Mouse (Mus musculus) heart, adult 8-10 months (tissue): ENCODE results near the gene Cx3cl1. TPM values are rescaled to one million over a fixed set of nuclear protein-coding genes. Genes with fewer than 3 reads are reported as not detected.
A peak's percentile ranks its signal among the peaks of the same experiment; 100 is the strongest.

Experiments
- DNase-seq: peaks from one replicate; pipeline ENCODE4 v3.0.0; 2022; ENCODE audit warnings: low spot score
- total RNA-seq, 4 experiments: library from RNA; stranded (reverse); gene quantifications; 2 replicates each; pipeline ENCODE4 v1.2.4; 2022

Gene Cx3cl1
- total RNA-seq, 4 experiments from 2014 or later: 5.7 to 8.2 (median 7.2) TPM

DNA sequence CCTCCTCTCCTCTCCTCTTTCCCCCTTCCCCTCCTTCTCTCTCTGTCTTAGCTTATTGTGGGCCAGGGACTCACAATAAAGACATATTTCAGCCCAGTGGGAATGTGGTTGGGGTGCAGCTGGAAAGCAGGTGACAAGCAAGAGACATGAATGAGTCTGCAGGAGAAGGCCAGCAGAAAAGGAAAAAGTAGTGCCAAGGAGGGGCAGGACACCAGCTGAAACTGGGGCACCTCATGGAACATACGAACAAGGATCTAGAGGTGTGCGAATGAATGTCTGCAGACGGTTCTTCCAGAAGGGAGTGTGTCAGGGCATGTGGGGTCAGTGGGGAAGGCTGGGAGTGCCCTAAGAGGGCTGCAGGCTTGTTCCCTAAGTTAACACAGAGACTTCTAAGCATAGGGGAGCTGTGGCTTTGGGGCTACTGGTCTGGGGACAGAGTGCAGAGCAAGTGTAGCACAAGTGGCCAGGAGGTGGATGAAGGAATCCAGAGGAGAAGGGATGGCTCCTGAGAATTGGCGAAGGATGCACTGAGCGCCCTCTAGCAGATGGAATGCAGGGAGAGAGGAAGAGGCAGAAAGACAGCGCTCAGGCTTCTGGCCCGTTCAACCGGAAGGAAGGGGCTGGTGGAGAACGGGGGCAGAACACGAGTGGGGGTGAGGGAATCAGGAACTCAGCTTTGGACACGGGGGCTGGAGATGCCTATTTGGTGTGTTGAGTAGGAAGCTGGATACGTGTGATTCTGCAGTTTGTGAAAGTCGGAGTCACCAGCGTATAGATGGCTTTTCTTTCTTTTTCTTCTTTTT, 29.7 kb downstream of the Cx3cl1 start:
- peak; percentile 41 for DNase-seq

DNA sequence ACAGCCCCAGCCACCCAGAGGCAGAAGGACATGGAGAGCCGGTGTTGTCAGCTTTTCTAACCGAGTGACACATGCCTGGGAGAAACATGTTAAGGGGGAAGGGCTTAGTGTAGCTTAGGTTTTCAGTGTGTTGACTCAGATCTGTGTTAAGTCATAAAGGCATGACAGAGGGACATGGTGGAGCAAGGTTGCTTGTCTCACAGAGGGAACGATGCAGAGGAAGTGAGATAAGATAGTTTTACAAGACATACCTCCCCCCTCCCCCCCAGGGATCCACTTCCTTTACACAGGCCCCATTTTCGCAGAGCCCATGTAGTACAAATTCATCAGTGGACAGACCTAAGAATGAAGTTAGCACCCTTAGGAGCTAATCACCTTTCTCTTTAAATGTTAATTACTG, 30.6 kb downstream of the Cx3cl1 start:
- DNase-seq: no peak

DNA sequence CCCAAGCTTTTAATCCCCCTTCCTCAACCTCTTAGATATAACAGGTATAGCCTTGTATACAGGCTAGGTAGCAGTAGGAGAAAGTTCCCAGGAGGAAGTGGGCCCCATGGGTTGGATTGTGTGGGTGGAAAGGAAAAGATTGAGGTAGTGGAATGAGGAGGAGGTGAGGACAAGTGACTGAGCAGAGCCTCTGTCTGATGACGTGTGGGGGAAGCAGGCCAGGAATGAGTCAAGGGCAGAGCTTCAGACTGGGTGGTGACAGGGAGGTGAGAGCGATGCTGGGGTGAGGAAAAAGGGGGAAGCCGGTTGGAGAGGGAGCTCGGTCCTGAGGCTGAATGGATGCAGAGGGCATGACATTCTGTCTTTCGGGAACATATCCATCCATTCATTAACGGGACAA, 31.7 kb downstream of the Cx3cl1 start:
- no peak for DNase-seq

DNA sequence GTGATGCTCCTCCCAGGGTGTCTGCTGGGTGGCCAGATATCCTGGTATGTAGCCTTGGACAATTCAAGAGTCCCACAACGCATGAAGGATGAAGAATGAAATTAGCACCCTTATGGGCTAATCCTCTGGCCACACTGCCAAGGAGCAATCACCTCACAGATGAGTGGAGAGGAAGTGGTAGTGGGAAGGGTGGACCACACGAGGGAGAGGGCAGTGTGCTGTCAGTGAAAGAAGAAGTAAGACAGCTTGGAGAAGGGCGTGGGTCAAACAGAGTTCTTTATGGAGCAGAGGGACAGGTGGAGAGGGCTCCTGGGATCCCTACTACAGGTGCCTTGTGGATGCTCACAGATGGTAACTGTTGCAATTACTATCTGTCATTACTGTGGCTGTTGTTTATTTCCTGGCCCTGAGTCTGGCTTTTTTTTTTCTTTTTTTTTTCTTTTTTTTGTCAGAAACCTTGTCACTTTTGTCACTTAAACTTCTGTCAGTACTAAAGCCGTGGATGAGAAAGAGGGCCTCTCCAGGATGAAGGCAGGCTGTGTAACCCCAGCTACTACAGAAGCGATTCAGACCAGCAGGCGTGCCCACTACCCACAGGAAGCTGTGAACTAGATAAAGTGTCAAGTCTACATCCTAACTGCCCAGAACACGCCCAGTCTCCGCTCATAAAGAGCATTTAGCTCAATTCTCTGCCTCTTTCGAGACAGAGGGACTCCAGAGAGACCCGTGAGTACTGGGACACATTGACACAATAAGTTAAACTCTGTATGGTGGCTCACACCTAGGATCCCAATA, 32.9 kb downstream of the Cx3cl1 start:
- DNase-seq: no peak

DNA sequence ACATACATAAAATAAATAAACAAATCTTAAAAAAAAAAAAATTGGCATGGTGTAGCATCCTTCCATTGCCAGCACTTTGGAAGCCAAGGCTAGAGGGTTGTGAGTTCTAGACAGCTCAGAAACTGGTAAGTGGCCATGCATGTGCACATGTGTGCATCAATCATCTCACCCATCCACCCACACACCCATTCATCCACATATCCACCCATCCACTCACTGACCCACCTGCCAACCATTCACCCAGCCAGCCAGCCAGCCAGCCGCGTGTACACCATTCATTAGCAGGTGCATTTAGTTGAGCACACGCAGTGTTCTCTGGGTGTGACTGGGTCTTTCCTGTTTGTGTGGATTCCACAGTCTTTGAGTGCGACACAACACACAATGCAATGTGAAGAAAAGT, 34.0 kb downstream of the Cx3cl1 start:
- DNase-seq: no peak

DNA sequence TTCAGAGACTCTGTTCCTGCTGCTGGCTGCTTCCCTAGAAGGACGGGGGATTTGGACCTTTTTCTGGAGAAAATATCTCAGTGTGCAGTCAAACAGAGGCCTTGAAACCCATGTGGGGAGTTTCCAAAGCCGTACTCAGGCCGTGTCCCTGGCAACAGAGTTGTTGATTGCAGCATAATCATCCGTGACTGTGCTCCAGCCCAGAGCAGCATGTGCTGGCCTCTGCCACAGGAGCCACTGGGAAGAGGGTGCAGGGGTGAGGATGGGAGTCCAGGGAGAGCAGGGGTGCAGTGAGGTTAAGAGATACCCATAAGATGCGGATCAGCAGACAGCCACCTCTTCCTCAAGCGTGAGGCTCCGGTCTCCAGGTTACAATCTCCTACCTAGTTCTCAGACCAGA, 35.7 kb downstream of the Cx3cl1 start:
- no peak for DNase-seq

DNA sequence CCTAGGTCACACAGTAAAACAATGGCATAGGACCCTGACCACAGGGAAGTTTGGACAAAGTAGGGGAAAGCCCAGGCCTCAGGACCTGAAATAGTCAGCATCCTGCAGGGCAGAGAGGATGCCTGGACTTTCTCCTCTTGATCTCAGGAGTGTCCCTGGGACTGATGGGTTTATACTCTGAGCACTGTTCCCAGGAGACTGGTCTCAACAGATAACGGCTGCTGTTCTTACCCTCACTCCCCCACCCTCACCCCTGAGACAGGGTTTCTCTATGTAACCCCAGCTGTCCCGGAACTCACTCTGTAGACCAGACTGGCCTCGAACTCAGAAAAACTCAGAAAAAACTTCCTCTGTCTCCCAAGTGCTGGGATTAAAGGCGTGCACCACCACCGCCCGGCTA, 36.6 kb downstream of the Cx3cl1 start:
- DNase-seq: no peak

DNA sequence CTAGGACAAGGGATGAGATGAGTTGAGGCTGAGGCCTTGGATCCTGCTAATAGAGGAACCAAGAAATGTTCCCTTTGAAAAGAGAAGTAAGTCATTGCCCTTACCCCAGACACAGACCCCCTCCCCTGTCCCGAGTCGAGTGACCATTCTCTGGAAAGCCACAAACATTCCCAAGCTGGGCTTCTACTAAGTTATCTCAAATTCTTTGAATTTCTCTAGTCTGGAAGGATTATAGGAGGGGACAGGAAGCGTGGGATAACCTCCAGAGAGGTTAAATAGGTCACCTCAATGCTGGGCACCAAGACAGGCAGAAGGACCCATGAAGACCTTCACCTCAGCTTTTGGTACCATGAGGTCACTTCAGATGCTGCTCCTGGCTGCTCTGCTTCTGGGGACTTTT, 38.3 kb downstream of the Cx3cl1 start, which contains the start of gene Ccl17:
Ccl17 (plus strand) TSS at position 301 of the 400 bp plus-strand sequence.
- no peak for DNase-seq

DNA sequence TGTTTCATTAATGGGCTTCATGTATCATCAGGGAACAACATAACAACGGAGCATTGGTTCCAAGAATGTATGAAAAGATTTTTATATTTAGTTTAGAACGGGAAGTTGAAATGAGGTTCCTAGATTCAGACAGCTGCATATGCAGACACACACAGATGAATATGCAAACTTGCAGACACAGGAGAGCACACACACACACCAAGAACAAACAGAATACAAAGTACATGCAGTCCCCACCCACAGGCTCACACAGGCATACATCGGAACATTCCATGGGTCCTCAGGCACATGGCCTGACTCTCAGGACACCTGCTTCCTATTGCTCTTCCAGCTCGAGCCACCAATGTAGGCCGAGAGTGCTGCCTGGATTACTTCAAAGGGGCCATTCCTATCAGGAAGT, 39.0 kb downstream of the Cx3cl1 start:
- no peak for DNase-seq

DNA sequence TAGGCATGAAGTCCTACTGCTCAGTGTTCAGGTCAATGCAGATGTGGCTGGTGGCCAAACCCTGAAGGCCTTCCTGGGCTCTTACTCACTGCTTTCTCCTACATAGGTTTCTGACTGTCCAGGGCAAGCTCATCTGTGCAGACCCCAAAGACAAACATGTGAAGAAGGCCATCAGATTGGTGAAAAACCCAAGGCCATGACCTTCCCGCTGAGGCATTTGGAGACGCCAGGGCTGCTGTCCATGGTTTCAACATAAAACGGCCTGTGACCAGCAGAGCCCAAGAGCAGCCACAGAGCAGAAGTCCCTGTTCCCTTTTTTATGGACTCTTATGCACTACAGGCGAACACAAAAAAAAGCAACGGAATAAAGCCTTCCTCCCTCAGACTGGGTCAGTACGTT, 39.8 kb downstream of the Cx3cl1 start:
- DNase-seq: no peak

DNA sequence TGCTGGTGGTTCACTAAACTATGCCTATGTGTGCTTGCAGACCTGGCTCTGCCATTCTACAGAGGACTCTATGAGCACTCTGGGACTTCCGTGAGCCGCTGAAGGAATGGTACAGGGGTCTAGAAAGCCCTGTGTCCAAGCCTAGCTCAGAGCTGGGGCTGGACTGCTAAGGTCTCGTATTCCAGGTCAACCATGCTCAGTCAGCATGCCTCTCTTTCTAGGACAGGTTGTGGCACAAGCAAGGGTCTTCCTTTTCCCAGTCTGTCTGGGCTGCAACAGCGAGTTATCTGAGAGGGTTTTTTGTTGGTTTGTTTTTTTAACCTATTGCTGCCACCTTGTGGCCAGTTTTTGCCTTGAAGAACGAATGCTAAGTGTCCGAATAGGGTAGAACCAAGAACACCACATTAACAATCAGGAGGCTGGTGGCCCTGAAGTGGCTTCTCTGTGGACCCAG, 40.9 kb downstream of the Cx3cl1 start:
- peak; percentile 92 for DNase-seq

DNA sequence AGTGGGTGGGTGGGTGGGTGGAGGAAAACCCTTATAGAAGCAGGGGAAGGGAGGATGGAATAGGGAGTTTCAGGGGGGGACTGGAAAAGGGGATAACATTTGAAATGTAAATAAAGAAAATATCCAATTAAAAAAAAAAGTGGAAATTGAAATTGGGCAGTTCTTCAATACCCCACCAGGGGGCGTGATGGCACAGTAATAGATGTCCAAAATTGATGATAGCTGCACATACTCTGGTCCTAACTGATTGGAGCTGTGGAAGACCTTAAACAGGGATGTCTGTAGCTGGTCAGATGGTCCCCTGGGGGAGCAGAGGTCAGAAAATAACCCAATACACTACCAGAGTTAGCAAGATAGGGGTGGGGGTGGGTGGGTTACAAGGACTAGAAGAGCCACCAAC, 42.7 kb downstream of the Cx3cl1 start:
- DNase-seq: no peak

DNA sequence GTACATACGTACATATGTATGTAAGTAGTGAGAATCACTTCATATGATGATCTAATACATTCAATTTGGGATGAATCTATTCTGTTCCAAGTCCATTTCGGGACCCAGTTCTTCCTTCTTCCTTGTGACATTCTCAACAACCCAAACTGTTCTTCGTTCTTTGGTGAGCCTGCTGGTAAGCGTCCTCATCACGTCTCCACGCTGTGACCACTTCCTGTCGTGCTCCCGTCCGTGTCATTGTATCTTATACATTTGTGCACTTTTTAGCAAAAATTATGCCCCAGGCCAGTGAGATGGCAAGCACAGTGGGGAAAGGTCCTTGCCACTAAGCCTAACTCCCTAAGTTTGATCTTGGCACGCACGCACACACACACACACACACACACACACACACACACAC, 46.1 kb downstream of the Cx3cl1 start:
- DNase-seq: no peak

DNA sequence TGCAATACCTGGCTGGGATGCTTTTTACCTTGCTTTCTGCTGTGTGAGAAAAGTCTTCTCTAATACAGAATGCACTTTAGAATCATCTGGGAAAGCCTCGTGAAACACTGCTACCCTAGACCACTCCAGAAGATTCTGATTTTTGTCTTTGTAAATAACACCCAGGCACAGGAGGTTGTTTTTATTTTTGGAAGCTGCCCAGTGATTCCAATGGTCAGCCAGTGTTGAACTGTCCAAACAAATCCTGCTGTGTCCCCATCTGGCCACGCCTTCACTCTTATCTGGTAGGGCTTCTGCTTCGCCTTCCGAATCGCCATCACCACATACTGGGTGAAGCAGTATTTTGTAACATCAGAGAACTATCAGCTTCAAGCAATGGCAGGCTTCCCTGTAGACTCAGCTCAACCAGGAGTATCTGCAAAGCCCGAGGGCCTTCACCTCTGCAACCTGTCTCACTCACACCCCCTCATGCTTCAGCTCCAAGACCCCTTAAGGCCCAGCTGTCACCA, 47.9 kb downstream of the Cx3cl1 start:
- DNase-seq: no peak

DNA sequence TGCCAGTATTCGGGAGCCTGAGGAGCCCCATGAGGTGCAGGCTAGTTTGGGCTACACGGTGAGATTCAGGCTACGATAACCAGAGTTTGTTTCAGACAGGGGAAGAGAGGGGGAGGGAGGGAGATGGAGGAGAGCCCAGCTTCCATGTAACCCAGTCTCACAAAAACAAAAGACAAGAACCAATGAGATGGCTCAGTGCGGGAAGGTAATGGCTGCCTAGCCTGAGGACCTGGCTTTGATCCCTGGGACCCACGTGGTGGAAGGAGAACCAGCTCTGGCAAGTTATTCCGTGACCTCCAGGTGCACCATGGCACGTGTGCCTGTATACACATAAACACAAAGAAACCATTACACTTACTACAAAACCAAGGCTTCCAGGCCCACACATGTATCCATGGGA, 48.7 kb downstream of the Cx3cl1 start:
- DNase-seq: no peak

DNA sequence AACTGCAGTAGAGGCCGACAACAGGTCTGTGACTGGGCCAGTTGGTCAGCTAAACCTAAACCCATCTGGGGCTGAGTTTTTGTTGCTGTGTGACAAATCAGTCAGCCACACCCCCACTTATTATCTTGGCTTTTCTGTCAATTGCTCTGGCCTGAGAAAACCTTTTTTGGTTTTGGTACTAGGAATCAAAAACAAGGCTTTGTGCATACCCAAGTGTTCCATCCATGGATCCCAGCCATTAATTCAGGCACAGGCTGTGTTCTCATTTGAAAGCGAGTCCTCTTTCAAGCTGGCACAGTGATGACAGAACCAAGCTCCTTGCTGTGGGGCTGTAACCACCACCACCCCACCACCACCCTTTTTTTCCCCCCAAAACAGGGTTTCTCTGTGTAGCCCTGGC, 49.6 kb downstream of the Cx3cl1 start:
- DNase-seq: no peak

DNA sequence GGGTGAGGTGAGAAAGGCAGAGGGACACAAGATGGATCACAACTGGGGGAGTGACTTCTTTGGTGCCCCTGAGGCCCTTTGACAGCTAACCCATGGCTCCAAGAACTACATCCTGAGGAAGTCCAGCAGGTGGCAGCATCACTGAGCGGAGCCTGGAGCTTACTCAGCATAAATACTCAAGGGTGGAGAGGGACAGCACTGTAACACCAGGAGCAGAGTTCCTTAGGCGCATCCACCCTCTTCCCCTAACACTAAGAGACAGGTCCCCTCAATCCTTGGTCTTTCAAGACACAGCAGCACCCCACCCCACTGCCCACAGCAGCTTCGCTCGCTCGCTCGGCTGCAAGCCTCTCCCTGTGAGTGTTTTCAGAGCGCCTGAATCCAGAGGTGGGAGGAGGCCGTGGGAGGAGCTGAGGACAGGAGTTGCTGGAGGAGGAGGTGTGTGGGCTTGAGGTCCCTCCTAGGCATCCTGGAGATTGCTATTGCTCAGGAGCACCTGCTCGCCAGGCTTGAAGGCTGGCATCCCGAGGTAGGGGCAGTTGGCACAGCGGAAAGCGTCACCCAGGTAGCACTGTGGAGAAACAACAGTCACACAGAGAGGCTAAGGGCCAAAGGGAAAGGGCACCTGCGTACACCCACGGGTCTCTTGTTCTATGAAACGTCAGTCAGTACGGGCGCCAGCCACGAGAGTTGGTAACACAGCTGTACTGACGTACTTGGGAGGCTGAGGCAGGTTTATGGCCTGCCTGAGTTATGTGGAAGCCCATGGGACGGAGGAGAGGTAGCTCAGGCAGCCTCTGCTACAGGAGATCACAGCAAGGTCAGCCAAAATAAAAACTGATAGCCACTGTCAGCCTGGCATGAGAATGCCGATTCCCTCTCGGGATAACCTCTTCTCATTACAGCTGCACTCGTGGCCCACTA, 51.1 kb downstream of the Cx3cl1 start:
- peak; percentile 63 for DNase-seq

DNA sequence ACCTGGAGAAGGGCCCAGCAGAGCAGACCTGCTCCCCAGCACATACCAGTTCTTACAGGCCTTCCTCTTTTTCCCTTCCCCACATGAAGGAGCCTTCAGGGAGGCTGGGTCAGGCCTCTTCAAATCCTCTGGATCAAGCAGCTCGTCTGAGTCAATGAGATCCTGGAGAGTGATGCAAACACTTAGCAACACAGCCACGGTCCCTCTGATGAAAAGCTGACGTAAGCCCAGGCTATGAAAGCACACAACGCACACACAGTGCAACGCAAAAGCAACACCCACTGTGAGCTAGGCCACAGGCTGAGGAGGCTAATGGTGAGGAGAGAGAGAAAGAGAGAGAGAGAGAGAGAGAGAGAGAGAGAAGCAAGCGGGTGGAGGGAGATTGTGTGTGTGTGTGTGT, 53.4 kb downstream of the Cx3cl1 start:
- no peak for DNase-seq

DNA sequence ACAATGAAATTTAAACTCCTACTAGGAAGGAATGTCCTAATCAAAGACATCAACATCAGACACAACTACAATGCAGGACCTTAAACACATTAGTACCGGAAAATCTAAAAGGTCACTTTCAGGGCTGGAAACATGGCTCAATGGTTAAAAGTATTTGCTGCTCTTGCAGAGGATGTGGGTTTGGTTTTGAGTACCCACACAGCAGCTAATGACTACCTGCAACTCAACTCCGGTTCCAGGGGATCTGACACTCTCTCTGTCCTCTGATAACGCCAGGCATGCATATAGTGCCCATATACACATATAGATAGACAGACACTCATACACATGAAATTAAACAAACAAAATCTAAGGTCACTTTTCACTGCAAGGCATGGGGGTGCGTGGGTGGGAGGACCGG, 54.4 kb downstream of the Cx3cl1 start:
- no peak for DNase-seq

DNA sequence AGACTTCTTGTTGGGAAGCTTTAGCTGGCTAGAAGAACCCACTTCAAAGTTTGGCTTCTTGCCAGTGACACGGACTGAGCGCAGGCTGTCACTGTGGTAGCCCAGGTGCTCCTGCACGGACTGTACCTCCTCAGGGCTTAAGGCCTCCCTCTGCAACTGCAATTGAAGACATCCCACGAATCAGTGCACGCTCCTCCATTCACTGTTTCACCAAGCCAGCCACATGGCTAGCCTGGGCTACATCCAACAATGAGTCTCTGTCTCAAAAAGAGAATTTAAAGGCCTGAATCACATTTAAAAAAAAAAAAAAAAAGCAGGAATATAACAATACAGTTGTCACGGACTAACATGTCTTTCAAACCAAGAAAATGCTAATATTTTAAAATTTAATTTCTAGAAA, 56.5 kb downstream of the Cx3cl1 start:
- DNase-seq: no peak
